Mouse (Mus musculus) heart, adult 2 months (tissue): ENCODE measurements around the gene Actr10.

Experiments
- CTCF ChIP-seq: fragments of 200-600 bp; IDR thresholded peaks from 2 replicates; pipeline ENCODE4 v1.8.1; 2022; ENCODE audit warnings: antibody characterized with exemption, mild to moderate bottlenecking, moderate library complexity
- POLR2A ChIP-seq: fragments of 200-500 bp; IDR thresholded peaks from 2 replicates; pipeline ENCODE4 v1.6.1; 2011; ENCODE audit warnings: mild to moderate bottlenecking, low read depth, low read length, control low read depth; ENCODE audit not compliant: insufficient read depth

- TF ChIP-seq CTCF (no peak), POLR2A (no peak)
Measured at GRCm38 (mm10) chr12:70940806-70941205, 3.1 kb downstream of the Actr10 start.
